Mouse (Mus musculus): ENCODE measurements at regions not wholly inside any gene's neighbourhood (a gene's known extent, or its start where the extent isn't known, plus 50 kb on each side); places are given as distances from the start of the nearest gene placed in this dataset.

DNA sequence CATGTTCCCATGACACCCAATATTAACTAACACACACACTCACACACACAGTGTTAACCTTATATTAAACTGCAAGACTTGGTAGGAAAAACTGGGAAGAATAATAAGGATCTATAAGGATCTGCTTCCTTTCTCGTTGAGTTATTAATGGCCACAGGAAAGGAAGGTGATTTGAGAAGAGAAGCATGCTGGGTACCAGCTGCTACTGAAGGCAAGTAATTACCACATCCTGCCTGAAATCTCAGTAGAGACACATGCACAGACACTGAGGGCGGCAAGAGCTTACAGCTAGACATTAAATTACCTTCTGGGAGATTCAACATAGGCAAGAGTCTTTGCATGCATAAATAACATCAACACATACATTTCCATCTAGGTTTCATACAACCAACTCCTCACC, 160.8 kb downstream of the Tpbg start:
- Histone ChIP-seq H3K27ac (no peak overlapping the region), H3K36me3 (no peaks in the 10 kb centered on the region), H3K4me3 (replicated peaks) (no peak overlapping the region), H3K4me2 (no peak overlapping the region), H3K9ac (replicated peaks) (no peak overlapping the region), H3K4me1 (replicated peaks) (no peaks in the 10 kb centered on the region), H3K27me3 (no peaks in the 10 kb centered on the region), H3K9me3 (no peaks in the 10 kb centered on the region)
- WGBS = 49% methylated on average over 2 of the region's 2 CpGs
- ATAC-seq (ENCODE audit: insufficient number of reproducible peaks, insufficient read depth, low FRiP score, low TSS enrichment, low read depth) = no peak

GRCm38 (mm10) chr9:86011661-86012060, 169.5 kb downstream of the Tpbg start:
- no peaks in the 10 kb centered on the region for H3K27me3 ChIP-seq
- no peak overlapping the region for H3K9ac ChIP-seq (replicated peaks)
- WGBS = 71% methylated on average over 2 of the region's 2 CpGs
- H3K9me3 ChIP-seq = no peaks in the 10 kb centered on the region
- no peak overlapping the region for H3K4me2 ChIP-seq
- H3K4me3 ChIP-seq (replicated peaks) = no peak overlapping the region
- no peaks in the 10 kb centered on the region for H3K36me3 ChIP-seq
- no peak for ATAC-seq (ENCODE audit: insufficient number of reproducible peaks, insufficient read depth, low FRiP score, low TSS enrichment, low read depth)
- no peak overlapping the region for H3K27ac ChIP-seq
- H3K4me1 ChIP-seq (replicated peaks) = no peaks in the 10 kb centered on the region

GRCm38 (mm10) chr9:86015841-86016240, 173.7 kb downstream of the Tpbg start:
- H3K4me1 ChIP-seq (replicated peaks) = no peaks in the 10 kb centered on the region
- H3K9ac ChIP-seq (replicated peaks) = no peak overlapping the region
- WGBS = 91% methylated on average over 4 of the region's 4 CpGs
- no peak for ATAC-seq (ENCODE audit: insufficient number of reproducible peaks, insufficient read depth, low FRiP score, low TSS enrichment, low read depth)
- no peaks in the 10 kb centered on the region for H3K36me3 ChIP-seq
- H3K27me3 ChIP-seq = no peaks in the 10 kb centered on the region
- no peak overlapping the region for H3K4me2 ChIP-seq
- no peak overlapping the region for H3K4me3 ChIP-seq (replicated peaks)
- no peaks in the 10 kb centered on the region for H3K9me3 ChIP-seq
- no peak overlapping the region for H3K27ac ChIP-seq

GRCm38 (mm10) chr9:86020133-86020532, 178.0 kb downstream of the Tpbg start:
- no peaks in the 10 kb centered on the region for H3K9me3 ChIP-seq
- H3K27ac ChIP-seq = no peak overlapping the region
- no peaks in the 10 kb centered on the region for H3K36me3 ChIP-seq
- no peak overlapping the region for H3K4me2 ChIP-seq
- H3K9ac ChIP-seq (replicated peaks) = no peak overlapping the region
- no peak overlapping the region for H3K4me3 ChIP-seq (replicated peaks)
- no peak for ATAC-seq (ENCODE audit: insufficient number of reproducible peaks, insufficient read depth, low FRiP score, low TSS enrichment, low read depth)
- no peaks in the 10 kb centered on the region for H3K27me3 ChIP-seq
- no peaks in the 10 kb centered on the region for H3K4me1 ChIP-seq (replicated peaks)
- 86% methylated on average over 6 of the region's 6 CpGs for WGBS

DNA sequence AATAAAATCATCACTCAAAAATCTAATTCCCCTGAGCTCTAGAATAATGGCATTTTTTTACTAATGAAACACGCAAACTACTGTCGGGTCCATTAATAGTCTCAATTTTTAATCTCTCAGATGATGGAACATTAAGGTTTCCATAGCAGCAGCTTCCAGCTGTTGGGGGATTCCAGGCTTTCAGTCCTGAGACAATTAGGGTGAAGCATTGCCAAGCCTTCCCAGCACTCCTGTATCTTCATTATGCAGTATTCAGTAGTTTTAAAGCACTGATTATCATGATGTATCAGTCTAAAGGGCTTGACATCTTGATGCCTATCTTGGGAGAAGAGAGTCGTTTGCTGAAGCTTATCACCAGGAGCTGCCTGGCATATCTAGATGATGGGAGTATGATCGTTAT, 178.6 kb downstream of the Tpbg start:
- ATAC-seq (ENCODE audit: insufficient number of reproducible peaks, insufficient read depth, low FRiP score, low TSS enrichment, low read depth) = no peak
- Histone ChIP-seq H3K4me2 (no peak overlapping the region), H3K4me3 (replicated peaks) (no peak overlapping the region), H3K27ac (no peak overlapping the region), H3K9me3 (no peaks in the 10 kb centered on the region), H3K9ac (replicated peaks) (no peak overlapping the region), H3K27me3 (no peaks in the 10 kb centered on the region), H3K36me3 (no peaks in the 10 kb centered on the region), H3K4me1 (replicated peaks) (no peaks in the 10 kb centered on the region)
- 86% methylated on average over 4 of the region's 4 CpGs for WGBS

GRCm38 (mm10) chr9:86030738-86031137, 188.6 kb downstream of the Tpbg start:
- ATAC-seq (ENCODE audit: insufficient number of reproducible peaks, insufficient read depth, low FRiP score, low TSS enrichment, low read depth) = no peak
- H3K4me1 ChIP-seq (replicated peaks) = no peaks in the 10 kb centered on the region
- H3K27me3 ChIP-seq = no peaks in the 10 kb centered on the region
- no peaks in the 10 kb centered on the region for H3K36me3 ChIP-seq
- no peak overlapping the region for H3K4me2 ChIP-seq
- H3K27ac ChIP-seq = no peak overlapping the region
- no peaks in the 10 kb centered on the region for H3K9me3 ChIP-seq
- 81% methylated on average over 5 of the region's 5 CpGs for WGBS
- no peak overlapping the region for H3K9ac ChIP-seq (replicated peaks)
- no peak overlapping the region for H3K4me3 ChIP-seq (replicated peaks)

- Histone ChIP-seq H3K4me3 (replicated peaks) (no peak overlapping the region), H3K27me3 (no peaks in the 10 kb centered on the region), H3K27ac (no peak overlapping the region), H3K4me1 (replicated peaks) (no peaks in the 10 kb centered on the region), H3K9me3 (no peaks in the 10 kb centered on the region), H3K9ac (replicated peaks) (no peak overlapping the region), H3K36me3 (no peaks in the 10 kb centered on the region), H3K4me2 (no peak overlapping the region)
- 39% methylated on average over 4 of the region's 4 CpGs for WGBS
- ATAC-seq (ENCODE audit: insufficient number of reproducible peaks, insufficient read depth, low FRiP score, low TSS enrichment, low read depth) = no peak
These were observed 201.9 kb downstream of the Tpbg start for GRCm38 (mm10) chr9:86044098-86044497.

GRCm38 (mm10) chr9:86058116-86058515, 215.9 kb downstream of the Tpbg start:
- no peaks in the 10 kb centered on the region for H3K9me3 ChIP-seq
- no peak overlapping the region for H3K4me3 ChIP-seq (replicated peaks)
- no peaks in the 10 kb centered on the region for H3K4me1 ChIP-seq (replicated peaks)
- H3K27ac ChIP-seq = no peak overlapping the region
- no peaks in the 10 kb centered on the region for H3K36me3 ChIP-seq
- no peak overlapping the region for H3K4me2 ChIP-seq
- 88% methylated on average over 4 of the region's 4 CpGs for WGBS
- no peak for ATAC-seq (ENCODE audit: insufficient number of reproducible peaks, insufficient read depth, low FRiP score, low TSS enrichment, low read depth)
- no peak overlapping the region for H3K9ac ChIP-seq (replicated peaks)
- no peaks in the 10 kb centered on the region for H3K27me3 ChIP-seq

DNA sequence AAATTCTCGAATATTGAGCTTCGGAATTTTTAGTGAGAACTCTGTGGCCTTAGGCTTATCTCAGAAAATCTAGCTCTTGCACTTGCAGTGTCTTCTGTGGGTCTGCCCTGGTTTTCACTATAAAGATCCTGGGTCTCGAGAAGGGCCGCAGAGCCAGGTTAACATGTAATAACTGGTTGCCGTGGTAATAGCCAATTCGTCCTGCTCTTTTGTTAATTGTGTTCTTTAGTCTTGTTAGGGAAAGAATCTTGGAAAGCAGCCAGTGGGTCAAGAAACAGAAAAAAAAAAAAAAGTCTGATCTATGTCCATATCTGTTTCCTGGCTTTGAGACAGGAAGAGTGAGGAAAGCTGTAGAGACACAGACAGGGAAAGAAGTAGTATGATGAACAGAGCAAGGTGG, 217.9 kb downstream of the Tpbg start:
- 70% methylated on average over 6 of the region's 6 CpGs for WGBS
- no peak for ATAC-seq (ENCODE audit: insufficient number of reproducible peaks, insufficient read depth, low FRiP score, low TSS enrichment, low read depth)
- H3K4me2 ChIP-seq = no peak overlapping the region
- H3K9me3 ChIP-seq = no peaks in the 10 kb centered on the region
- H3K9ac ChIP-seq (replicated peaks) = no peak overlapping the region
- no peak overlapping the region for H3K27ac ChIP-seq
- no peak overlapping the region for H3K4me3 ChIP-seq (replicated peaks)
- H3K36me3 ChIP-seq = no peaks in the 10 kb centered on the region
- no peaks in the 10 kb centered on the region for H3K4me1 ChIP-seq (replicated peaks)
- H3K27me3 ChIP-seq = no peaks in the 10 kb centered on the region

DNA sequence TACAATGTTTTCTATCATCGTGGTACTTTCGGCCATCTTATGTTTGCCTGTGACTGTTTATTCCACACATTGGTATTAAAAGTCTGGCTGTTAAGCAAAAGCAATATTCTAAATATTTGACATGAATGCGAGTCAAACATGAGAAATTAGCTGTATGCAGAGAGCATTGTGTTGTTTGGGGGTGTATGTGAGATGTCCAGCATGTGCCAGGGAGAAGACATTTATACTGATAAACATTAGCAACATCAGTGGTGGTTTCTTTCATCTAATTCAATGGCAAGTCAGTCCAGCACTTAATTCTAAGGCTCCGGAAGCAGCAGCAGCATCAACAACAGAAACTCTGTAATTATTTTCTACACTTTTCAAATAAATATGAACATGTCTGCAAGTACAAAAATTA, 219.1 kb downstream of the Tpbg start:
- Histone ChIP-seq H3K27ac (no peak overlapping the region), H3K4me1 (replicated peaks) (no peaks in the 10 kb centered on the region), H3K4me3 (replicated peaks) (no peak overlapping the region), H3K9me3 (no peaks in the 10 kb centered on the region), H3K36me3 (no peaks in the 10 kb centered on the region), H3K4me2 (no peak overlapping the region), H3K9ac (replicated peaks) (no peak overlapping the region), H3K27me3 (no peaks in the 10 kb centered on the region)
- WGBS = 90% methylated on average over 4 of the region's 4 CpGs
- no peak for ATAC-seq (ENCODE audit: insufficient number of reproducible peaks, insufficient read depth, low FRiP score, low TSS enrichment, low read depth)

GRCm38 (mm10) chr9:86079275-86079674, 237.1 kb downstream of the Tpbg start:
- ATAC-seq (ENCODE audit: insufficient number of reproducible peaks, insufficient read depth, low FRiP score, low TSS enrichment, low read depth) = no peak
- no peak overlapping the region for H3K4me2 ChIP-seq
- H3K4me1 ChIP-seq (replicated peaks) = no peaks in the 10 kb centered on the region

DNA sequence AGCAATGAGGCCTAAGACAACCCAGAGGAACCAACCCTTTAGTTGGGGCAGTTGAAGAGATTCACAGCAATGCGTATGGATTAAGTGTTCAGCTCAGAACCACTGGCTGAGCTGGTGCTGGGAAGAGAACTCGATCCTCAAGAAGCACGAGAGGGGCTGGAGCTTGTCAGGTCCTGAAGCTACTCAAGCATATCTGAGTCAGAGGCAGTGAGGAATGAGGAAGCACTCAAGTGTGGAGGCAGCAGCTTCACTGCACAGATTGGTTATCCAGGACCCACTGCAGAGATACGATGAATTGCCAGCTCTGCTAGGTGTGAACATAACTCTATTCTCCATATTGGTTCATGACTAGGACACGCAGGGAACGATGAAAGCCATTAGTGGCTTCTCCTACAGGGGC, 239.7 kb downstream of the Tpbg start:
- H3K9me3 ChIP-seq = no peaks in the 10 kb centered on the region
- H3K4me1 ChIP-seq (replicated peaks) = no peaks in the 10 kb centered on the region
- WGBS = 89% methylated on average over 6 of the region's 6 CpGs
- no peak overlapping the region for H3K4me3 ChIP-seq (replicated peaks)
- no peak for ATAC-seq (ENCODE audit: insufficient number of reproducible peaks, insufficient read depth, low FRiP score, low TSS enrichment, low read depth)
- H3K9ac ChIP-seq (replicated peaks) = no peak overlapping the region
- H3K27ac ChIP-seq = no peak overlapping the region
- H3K4me2 ChIP-seq = no peak overlapping the region
- H3K27me3 ChIP-seq = no peaks in the 10 kb centered on the region
- H3K36me3 ChIP-seq = no peaks in the 10 kb centered on the region

More at GRCm38 (mm10) chr9:86079275-86079674, 237.1 kb downstream of the Tpbg start:
- no peak overlapping the region for H3K4me3 ChIP-seq (replicated peaks)
- no peaks in the 10 kb centered on the region for H3K36me3 ChIP-seq
- no peak overlapping the region for H3K9ac ChIP-seq (replicated peaks)
- no peak overlapping the region for H3K27ac ChIP-seq
- no peaks in the 10 kb centered on the region for H3K27me3 ChIP-seq
- no peaks in the 10 kb centered on the region for H3K9me3 ChIP-seq

Data from limb, embryonic 12.5 days (tissue).